Mouse (Mus musculus): Measurements from ENCODE around the gene Sirpa.

The Sirpa gene

GRCm38 (mm10) chr2:129652616-129653015 lies 60.0 kb downstream of the Sirpa start:
- no peak for DNase-seq

DNA sequence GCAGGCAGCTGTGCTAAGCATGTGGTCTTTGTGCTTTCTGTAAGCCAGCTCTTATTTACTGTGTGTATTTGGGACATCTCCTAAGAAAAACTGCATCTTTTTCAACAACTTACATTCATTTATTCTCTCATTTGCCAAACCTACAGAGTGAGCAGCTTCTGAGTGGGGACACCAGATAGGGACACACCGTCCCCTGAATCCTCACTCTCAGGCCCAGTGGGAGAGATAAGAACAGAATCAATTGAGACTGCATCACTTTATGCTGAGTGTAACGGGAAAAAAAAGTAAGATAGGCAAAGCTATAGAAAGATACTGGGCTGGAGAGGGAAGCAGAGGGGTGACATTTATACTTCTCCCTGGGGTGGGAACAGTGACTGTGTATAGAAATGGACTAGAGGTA lies 61.0 kb downstream of the Sirpa start:
- no peak for DNase-seq

- no peak for DNase-seq
Observed at GRCm38 (mm10) chr2:129654233-129654950, 61.8 kb downstream of the Sirpa start.

DNA sequence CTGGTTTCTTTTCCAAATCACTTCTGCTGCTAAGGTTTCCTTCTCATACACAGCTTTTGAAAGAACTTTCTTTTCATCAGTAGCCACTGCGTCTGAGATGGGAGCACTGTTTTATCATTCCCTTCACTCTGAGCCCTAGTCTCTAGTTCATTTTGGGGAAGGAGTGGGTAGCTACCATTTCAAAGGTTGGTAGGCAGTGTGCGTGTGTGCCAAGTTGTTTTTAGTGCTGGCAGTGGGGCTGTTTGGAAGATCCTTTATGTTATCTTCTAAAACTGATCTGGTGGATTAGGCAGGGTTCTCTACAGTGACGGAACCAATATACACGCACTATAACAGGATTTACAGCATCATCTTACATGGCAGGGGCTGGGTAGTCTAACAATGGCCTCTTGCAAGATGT lies 62.4 kb downstream of the Sirpa start:
- no peak for DNase-seq

GRCm38 (mm10) chr2:129658796-129659195 lies 66.2 kb downstream of the Sirpa start:
- DNase-seq = no peak

GRCm38 (mm10) chr2:129660020-129660419 lies 67.4 kb downstream of the Sirpa start:
- DNase-seq = peak; percentile 39 to 60

DNA sequence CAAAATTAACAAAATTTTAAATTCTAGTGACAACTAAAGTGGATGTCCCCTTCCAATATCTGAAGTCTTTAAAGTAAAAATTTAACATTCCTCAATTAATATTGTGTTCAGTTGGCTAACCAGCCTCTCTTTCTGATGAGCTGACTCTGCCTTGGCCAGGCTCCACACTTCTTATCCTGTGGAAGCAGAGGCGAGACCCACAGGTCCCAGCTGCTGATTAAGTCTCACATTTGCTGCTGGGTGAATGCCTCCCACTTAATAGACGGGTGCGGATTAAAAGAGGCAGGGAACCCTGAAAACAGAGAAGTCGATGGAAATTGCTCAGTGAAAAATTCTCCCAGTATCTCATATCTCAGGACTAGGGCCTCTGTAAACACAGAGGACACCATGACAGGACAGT lies 69.8 kb downstream of the Sirpa start:
- DNase-seq = no peak

DNA sequence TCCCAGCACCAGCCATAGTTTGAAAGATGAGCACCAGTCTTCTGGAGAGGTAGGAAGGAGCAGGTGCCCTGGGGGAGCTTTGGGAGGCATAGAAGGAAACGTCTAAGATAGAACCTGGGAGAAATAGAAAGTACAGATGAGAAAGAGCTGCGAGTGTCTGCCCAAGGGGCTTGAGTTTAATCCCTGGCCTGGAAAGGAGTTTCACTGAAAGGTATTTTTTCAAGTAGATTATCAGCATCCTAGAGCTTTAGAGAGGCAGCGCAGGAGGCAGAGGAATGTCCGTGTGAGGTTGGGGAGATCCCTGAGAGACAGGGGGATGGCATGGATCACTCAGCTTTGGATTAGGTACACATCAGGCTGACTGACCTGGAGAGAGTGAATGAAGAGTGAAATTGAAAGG lies 79.3 kb downstream of the Sirpa start:
- no peak for DNase-seq

DNA sequence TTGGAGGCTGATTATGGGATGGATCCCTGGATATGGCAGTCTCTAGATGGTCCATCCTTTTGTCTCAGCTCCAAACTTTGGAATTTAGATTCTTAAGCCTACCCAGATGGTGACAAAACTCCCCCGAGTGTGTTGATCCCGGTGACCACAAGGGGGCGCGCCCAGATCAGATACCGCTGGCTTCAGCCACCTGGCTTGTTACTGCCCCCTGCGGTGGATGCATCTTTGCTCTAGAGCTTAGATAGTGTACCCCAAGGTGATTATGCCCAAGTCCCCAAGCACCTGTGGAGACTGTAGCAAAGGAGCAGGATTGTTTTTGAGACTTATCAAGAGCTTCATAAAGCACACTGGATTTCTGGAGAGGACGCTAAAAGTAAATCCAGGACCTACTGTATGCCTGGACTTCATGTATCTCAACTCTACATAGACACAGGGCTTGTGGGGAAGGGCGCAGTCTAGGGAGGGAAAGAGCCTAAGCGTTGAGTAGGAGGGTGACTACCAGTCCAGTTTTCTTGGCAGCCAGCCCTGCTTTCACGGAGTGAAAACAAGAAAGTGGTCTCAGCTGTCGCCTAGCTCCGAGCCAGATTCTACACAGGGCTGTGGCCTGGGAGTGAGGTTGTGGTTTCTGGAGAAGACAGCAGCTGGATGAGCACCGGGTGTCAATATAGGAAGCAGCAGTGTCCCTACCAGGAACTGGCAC lies 82.5 kb downstream of the Sirpa start:
- DNase-seq = peak; percentile 76 to 94

GRCm38 (mm10) chr2:129677664-129678063 lies 85.0 kb downstream of the Sirpa start:
- DNase-seq = no peak

DNA sequence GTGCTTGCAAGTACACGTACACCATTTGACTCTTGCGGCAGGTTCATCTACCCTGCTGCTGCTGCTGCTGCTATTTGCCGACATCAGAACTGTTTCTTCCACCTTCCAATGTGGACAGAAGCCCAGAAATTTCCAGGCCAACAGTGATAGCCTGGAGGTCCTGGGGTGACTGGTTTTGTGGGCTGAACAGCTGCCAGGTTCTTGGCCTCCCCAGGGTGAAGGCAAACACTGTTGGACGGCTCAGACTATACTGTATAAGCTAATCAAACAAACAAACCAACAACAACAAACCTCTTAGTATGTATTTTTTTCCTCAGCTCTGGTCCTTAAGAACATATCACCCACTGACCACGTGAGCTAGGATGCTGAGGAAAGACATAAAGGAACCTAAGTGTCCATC lies 86.4 kb downstream of the Sirpa start:
- no peak for DNase-seq

- DNase-seq = no peak
Observed at GRCm38 (mm10) chr2:129680236-129680635, 87.6 kb downstream of the Sirpa start.

Data from kidney, postnatal 36 days (tissue).